11 mouse cellular contexts compared by ENCODE assay signal in the genomic region with DNA sequence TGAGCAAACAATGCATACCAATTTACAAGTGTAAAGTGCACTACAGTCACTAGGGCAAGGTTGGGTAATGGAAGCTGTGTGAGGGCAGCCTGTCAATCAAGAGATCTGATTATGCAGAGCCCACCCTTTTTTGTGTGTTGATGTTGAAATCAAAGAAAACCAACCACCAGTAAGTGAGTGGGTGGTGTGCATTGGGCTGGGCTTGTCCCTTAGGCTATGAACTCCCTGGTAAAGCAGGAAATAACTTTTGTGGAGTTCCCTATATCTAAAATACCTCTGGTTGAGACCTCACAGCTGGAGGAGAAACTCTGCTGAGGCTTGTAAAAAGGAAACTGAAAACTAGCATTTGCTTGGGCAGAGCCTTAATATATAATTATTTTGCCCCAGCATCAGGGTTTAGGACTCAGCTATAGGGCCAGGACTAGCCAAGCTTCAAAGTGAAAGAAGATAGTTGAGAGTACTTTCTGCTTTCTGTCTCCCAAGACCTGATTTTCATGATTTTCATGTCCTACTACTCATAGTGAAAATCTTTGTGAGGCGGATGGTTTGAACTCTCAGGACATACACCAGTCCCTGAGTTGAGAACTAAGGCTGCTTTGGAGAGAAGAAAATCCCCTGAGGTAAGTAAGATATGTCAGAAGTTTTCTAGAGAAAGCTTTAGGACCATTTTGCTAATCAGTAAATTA. TPM values are rescaled to one million over a fixed set of nuclear protein-coding genes. Genes with fewer than 3 reads are reported as not detected.
DNase-seq lines count a peak whose midpoint lies in the region; ATAC-seq and TF ChIP-seq lines count a peak whose summit lies in the region.
"Had no signal": no experiment of that assay in that cellular context is flagged by ENCODE, and none has a peak within 500 bp of the region (broad histone marks: within the 10 kb centered on the region; RNA-seq: fewer than 3 reads in every experiment).

No protein-coding gene starts in this region.

- no peak overlapping the region for H3K4me2 ChIP-seq in lung, postnatal 0 days (replicated peaks; ENCODE audit: low read depth, low read length)
- H3K4me2 ChIP-seq in hindbrain, postnatal 0 days (ENCODE audit: low read depth, low read length) = no peak overlapping the region
- H3K4me2 ChIP-seq: embryonic facial prominence, embryonic 13.5 days; midbrain, embryonic 13.5 days had no signal

- WGBS in lung, postnatal 0 days = 88% methylated on average over 1 of the region's 1 CpGs
- WGBS in hindbrain, postnatal 0 days = 86% methylated on average over 1 of the region's 1 CpGs

- H3K36me3 ChIP-seq in lung, postnatal 0 days (ENCODE audit: insufficient read depth, low read length) = no peaks in the 10 kb centered on the region
- H3K36me3 ChIP-seq in hindbrain, postnatal 0 days (ENCODE audit: insufficient read depth, low read length) = no peaks in the 10 kb centered on the region
- H3K36me3 ChIP-seq: embryonic facial prominence, embryonic 13.5 days; midbrain, embryonic 13.5 days had no signal

- H3K4me3 ChIP-seq in lung, postnatal 0 days (ENCODE audit: low read depth, low read length) = no peak overlapping the region
- H3K4me3 ChIP-seq in hindbrain, postnatal 0 days (ENCODE audit: low read length) = no peak overlapping the region
- H3K4me3 ChIP-seq: embryonic facial prominence, embryonic 13.5 days; midbrain, embryonic 13.5 days had no signal

- DNase-seq in heart, adult 9 months (ENCODE audit: low spot score in 2 of 2) = peak; percentile 8 to 51
- no peak for DNase-seq in heart, postnatal 36 days
- peak; percentile 70 for DNase-seq in 416B (ENCODE audit: low read depth)
- DNase-seq in lung, postnatal 0 days (ENCODE audit: low spot score) = peak; percentile 59
- no peak for DNase-seq in testis, postnatal 14 days (ENCODE audit: low spot score)
- no peak for DNase-seq in hindbrain, postnatal 0 days (ENCODE audit: low spot score)
- no peak for DNase-seq in right cerebral cortex, adult 18-20 months
- DNase-seq: gastrocnemius, postnatal 14 days had no signal

- no peaks in the 10 kb centered on the region for H3K27me3 ChIP-seq in lung, postnatal 0 days (replicated peaks; ENCODE audit: insufficient read depth, low read length)
- no peaks in the 10 kb centered on the region for H3K27me3 ChIP-seq in hindbrain, postnatal 0 days (ENCODE audit: insufficient read depth, low read length)
- H3K27me3 ChIP-seq: embryonic facial prominence, embryonic 13.5 days; midbrain, embryonic 13.5 days had no signal

- no peak overlapping the region for H3K9ac ChIP-seq in lung, postnatal 0 days (replicated peaks; ENCODE audit: low read depth)
- H3K9ac ChIP-seq in hindbrain, postnatal 0 days (replicated peaks; ENCODE audit: low read length) = no peak overlapping the region
- H3K9ac ChIP-seq: embryonic facial prominence, embryonic 13.5 days; midbrain, embryonic 13.5 days had no signal

- no peak for TF ChIP-seq EP300 in lung, postnatal 0 days (IDR thresholded peaks at IDR 0.05)

- intact Hi-C loops in heart, postnatal 36 days (cut with DNase I) = no loop called here

- no peak overlapping the region for H3K27ac ChIP-seq in lung, postnatal 0 days (ENCODE audit: low read length)
- no peak overlapping the region for H3K27ac ChIP-seq in hindbrain, postnatal 0 days
- H3K27ac ChIP-seq: embryonic facial prominence, embryonic 13.5 days; midbrain, embryonic 13.5 days had no signal

- H3K4me1 ChIP-seq in lung, postnatal 0 days (ENCODE audit: insufficient read depth, low read depth, low read length) = no peaks in the 10 kb centered on the region
- no peaks in the 10 kb centered on the region for H3K4me1 ChIP-seq in hindbrain, postnatal 0 days (ENCODE audit: insufficient read depth, low read length)
- H3K4me1 ChIP-seq: embryonic facial prominence, embryonic 13.5 days; midbrain, embryonic 13.5 days had no signal

- no peak for TF ChIP-seq CTCF in lung, postnatal 0 days (IDR thresholded peaks at IDR 0.05)
- TF ChIP-seq CTCF in hindbrain, postnatal 0 days (IDR thresholded peaks at IDR 0.05; ENCODE audit: low read depth) = no peak

- no peaks in the 10 kb centered on the region for H3K9me3 ChIP-seq in lung, postnatal 0 days (ENCODE audit: low read length)
- no peaks in the 10 kb centered on the region for H3K9me3 ChIP-seq in hindbrain, postnatal 0 days (ENCODE audit: low read length)
- H3K9me3 ChIP-seq: embryonic facial prominence, embryonic 13.5 days; midbrain, embryonic 13.5 days had no signal

- ATAC-seq in granulocyte monocyte progenitor cell, adult 5-6 weeks (replicated peaks; ENCODE audit: poor library complexity, severe bottlenecking) = peak; percentile 83
- ATAC-seq in lung, postnatal 0 days = peak; percentile 65
- no peak for ATAC-seq in hindbrain, postnatal 0 days
- ATAC-seq: midbrain, embryonic 13.5 days had no signal

RNA-seq across cellular contexts. Expression of a gene that starts 51.6 kb away (rescaled TPM):
- 1 to 10 TPM; 1.9 to 2.5 TPM for total RNA-seq in heart, postnatal 36 days (2021)
- not detected in 2 replicates for total RNA-seq in granulocyte monocyte progenitor cell, adult 5-6 weeks (2014; fragmentation: Nextera tagmentation)
- 0.26 TPM in 1 of 2 replicates, not detected in the other for total RNA-seq in granulocyte monocyte progenitor cell, adult 5-6 weeks (2017)
- 0.26 and 0.39 TPM in 2 replicates for polyA plus RNA-seq in lung, postnatal 0 days (2015; fragmentation: Nextera tagmentation; extraction: Ambion mirVana)
- total RNA-seq in hindbrain, postnatal 0 days (2014; rRNA removed) = 533 and 565 TPM in 2 replicates
- polyA plus RNA-seq in hindbrain, postnatal 0 days (2015; fragmentation: Nextera tagmentation; extraction: Ambion mirVana) = 52.5 and 53.1 TPM in 2 replicates

Comparison
In these comparisons a context has a peak if more than half of its experiments do, and no peak if none do; other contexts are left out.
1. DNase-seq: peak in heart, adult 9 months (2 of 2), 416B (single experiment) and lung, postnatal 0 days (single experiment); none in heart, postnatal 36 days (0 of 2), testis, postnatal 14 days (single experiment), hindbrain, postnatal 0 days (single experiment) and right cerebral cortex, adult 18-20 months (single experiment).
2. RNA of a gene that starts 51.6 kb away (total RNA-seq): 533 to 565 TPM in hindbrain, postnatal 0 days; 1.9 to 2.5 TPM in heart, postnatal 36 days and 0.26 TPM in granulocyte monocyte progenitor cell, adult 5-6 weeks; every median in the first group is over 100 times any median in the second.